Mouse (Mus musculus) thymus, adult 18-20 months (tissue): ENCODE results near the gene Il31ra.

Experiments used
- DNase-seq, 2 experiments: peaks; one replicate each; pipeline ENCODE4 v3.0.0; 2022; ENCODE audit warnings: mixed read lengths in 2 of 2

The Il31ra gene

DNA sequence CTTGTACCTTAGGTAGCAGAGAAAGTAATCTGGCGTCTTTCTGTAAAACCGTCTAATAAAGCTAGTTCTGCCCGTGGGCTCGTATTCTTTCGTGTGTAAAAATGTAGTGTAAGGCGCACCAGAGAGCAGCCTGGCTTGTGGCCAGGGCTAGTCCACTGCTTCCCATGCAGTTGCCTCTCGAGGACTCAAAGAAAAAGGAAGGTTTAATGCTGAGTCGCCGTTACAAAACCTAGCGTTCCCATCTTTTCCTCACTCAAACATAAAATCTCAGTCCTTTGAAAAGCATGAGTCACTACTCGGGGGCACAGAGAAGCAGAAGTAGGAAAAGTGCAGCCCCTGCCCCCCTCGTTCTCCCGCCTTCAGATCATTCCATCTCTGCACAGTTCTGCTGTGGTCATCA is 87.4 kb downstream of the Il31ra start:
- no peak for DNase-seq

GRCm38 (mm10) chr13:112505436-112505835 is 88.7 kb downstream of the Il31ra start:
- no peak for DNase-seq

DNA sequence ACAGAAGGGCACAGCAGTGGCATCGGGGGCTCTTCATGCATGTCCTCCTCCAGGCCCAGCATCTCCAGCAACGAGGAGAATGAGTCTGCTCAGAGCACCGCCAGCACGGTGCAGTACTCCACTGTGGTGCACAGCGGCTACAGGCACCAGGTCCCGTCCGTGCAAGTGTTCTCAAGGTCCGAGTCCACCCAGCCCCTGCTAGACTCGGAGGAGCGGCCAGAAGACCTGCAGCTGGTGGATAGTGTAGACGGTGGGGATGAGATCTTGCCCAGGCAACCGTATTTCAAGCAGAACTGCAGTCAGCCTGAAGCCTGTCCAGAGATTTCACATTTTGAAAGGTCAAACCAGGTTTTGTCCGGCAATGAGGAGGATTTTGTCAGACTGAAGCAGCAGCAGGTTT is 90.3 kb downstream of the Il31ra start:
- no peak for DNase-seq

DNA sequence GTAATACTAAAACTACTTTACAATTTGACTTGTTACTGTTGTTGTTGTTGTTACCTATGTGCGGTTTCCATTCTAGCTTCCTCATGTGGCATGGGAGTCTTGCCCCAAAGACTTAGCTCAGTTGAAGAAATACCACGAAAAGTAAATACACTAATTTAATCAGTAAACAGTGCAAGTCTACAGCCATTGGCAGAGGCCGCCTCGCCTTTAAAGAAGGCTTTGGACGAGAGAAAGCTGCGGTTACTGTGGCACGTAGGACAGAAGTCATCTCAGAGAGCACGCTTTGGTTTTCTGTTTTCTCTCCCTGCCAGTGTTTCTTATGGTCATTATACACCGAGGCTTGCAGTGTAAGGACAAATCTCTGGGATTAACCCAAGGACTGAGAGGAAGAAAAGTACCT is 93.7 kb downstream of the Il31ra start:
- DNase-seq, result no peak

- DNase-seq, result no peak
Observed at GRCm38 (mm10) chr13:112500027-112500426, 94.1 kb downstream of the Il31ra start.

DNA sequence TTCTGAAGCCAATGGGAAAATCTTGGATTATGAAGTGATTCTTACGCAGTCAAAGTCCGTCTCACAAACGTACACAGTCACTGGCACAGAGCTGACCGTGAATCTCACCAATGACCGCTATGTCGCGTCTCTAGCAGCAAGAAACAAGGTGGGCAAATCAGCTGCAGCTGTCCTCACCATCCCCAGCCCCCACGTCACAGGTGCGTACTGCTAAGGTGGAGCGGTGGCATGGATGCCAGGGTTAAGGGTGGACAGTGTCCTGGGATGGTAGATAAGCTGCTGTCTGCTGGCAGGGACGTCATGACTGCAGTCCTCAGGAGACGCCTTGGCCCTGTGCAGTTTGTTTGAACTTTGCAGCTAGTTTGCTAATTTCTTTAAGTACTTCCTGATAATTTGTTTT is 99.6 kb downstream of the Il31ra start:
- no peak for DNase-seq

- no peak for DNase-seq
Observed at GRCm38 (mm10) chr13:112492285-112492678, 101.9 kb downstream of the Il31ra start.

GRCm38 (mm10) chr13:112491636-112492284 is 102.4 kb downstream of the Il31ra start:
- DNase-seq, result no peak

DNA sequence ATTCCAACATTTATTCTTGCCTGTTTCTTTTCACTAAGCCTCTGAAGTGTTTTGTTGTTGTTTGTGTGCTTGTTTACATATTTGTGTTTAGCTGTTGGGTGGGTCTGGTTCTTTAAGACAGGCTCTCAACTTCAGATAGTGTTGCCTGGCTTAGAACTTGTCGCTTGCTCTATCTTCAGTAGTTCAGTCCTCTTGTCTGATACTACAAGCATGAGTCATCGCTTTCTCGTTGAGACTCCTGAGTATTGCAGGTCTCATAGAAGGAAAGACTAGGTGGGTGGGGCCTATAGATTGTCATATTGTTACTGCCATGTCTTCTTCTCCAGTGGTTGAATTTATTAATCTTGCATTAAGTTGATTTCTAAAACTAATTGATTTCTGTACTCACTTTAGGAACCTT is 104.1 kb downstream of the Il31ra start:
- no peak for DNase-seq

GRCm38 (mm10) chr13:112486676-112487075 is 107.5 kb downstream of the Il31ra start:
- DNase-seq, result no peak

DNA sequence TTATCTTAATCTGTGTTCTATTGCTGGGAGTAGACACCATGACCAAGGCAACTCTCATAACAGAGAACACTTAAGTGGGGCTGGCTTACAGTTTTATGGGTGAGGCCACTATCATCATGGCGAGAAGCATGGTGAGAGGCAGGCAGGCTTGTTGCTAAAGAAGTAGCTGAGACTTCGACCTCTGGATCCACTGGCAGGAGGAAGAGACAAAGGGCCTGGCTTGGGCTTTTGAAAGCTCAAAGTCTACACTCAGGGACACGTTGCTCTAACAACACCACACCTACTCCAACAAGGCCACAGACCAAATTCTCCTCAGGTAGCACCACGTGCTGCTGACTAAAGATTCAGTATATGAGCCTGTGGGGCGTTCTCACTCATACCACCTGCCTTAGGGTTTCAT is 107.9 kb downstream of the Il31ra start:
- no peak for DNase-seq

DNA sequence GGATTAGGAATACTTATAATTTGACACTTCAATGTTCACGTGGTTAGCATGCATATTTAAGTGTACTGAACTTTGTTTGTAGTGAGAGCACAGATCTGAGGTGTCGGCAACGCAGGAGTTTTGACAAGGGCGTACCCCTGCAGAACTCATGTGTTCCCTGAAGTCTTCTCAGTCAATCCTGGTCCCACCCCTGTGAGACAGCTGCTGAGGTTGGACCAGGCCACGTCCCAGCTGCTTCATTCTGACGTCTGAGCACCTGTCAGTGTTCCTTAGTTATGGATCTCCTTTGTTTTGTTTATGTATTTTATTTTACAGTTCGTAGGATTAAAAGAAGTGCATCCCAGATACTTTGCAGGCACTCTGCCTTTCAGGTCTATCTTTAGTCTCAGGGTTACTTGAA is 111.1 kb downstream of the Il31ra start:
- DNase-seq, result no peak

DNA sequence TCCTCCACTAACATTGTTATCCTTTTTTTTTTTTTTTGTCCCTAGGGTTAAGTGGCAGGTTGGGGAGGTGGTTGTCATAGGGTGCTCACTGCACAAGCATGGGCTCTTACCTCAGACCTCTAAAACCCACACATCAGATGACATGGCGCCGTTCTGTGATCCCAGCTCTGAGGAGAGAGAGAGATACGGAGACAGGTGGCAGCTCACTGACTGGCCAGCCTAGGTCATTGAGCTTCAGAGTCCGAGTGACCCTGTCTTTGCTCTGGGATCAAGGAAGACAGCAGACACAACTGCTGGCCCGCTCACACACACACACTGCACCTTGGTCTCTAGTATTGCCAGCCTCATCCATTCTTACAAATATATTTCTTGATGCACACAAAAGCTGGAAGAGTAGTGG is 111.6 kb downstream of the Il31ra start:
- no peak for DNase-seq

GRCm38 (mm10) chr13:112479926-112480325 is 114.2 kb downstream of the Il31ra start:
- no peak for DNase-seq

DNA sequence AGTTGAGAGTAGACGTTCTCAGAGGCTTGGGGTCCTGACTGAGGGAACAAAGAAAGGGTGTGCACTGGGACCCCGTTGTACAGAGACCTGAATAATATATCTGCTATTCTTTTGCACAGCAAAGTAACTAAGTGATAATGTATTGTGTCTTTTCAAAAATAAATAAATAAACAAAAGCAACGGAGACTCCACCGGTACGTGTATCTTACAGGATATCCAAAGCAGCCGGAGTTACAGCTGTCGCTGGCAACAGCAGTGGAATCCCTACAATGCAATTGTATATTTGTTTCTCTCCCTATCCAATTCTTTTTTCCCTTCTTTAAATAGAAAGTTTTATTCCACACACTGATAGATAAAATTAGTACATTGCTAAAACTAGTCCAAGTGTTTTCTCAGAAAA is 115.1 kb downstream of the Il31ra start:
- DNase-seq, result no peak

DNA sequence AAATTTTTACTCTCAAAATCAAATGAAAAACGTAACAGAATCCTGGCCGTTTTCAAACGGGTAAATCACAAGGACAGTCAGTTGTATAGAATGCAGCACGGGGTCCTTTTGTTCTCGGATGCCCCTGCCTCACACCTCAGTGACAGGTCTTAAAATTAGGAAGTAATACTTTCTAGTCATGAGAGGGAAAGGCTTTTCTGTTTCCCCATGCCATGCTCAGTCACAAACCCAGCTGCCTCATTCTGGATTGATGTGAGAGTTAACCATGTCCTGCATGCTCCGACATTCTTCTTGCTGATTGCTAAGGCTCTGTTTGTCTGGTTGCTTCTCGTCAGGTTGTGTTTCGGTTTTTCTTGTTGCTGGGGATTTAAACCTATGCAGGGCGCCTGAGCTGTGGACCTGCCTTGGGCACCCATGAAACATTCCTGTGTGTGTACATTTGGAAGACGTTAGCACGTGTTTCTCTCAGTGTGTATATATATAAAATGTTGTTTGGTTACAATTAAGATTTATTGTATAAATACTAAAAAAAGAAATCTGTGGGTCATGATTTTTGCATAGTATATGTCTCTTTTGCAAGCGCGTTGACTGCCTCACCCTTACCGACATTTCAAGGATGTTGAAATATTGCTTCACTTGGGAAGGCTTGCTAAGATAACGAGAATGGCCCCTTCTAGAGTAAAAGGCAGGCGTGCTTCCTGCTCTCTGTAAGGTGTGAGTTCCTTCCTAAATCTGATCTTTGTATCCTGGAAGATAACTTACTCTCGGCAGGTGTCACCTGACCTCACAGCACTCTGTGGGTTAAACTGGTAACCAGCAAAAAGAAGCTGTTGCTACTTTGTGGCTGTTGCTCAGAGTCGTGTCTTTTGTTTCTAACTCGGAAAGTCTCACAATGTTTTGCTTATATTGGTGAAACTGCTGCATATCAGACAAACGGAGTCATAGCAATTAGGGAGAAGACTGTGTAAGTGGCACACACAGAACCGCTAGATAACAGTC is 120.1 kb downstream of the Il31ra start:
- DNase-seq, result no peak

DNA sequence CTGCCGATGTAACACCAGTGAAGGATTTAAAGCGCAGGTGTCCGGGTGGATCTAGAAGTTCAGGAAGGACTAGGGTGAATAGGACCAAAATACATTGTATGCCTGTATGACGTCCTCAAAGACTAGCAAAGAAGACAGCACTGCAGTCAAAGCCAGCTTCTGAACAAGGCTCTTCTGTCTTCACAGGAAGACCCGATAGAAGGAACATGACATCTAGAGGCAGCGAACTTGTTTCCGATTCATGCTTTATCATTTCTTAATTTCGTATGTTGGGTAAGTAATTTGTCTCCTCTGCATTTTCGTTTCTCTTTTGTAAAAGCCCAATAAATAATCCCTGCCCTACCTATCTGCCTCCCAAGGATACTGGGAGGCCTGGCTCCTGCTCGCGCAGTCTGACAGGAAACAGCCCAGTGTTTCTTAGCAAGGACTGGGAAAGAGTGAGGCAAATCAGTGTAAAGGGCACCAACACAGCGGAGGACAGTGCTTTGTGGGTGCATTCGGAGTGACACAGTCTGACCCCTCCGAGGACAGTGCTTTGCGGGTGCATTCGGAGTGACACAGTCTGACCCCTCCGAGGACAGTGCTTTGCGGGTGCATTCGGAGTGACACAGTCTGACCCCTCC is 121.6 kb downstream of the Il31ra start:
- no peak for DNase-seq

DNA sequence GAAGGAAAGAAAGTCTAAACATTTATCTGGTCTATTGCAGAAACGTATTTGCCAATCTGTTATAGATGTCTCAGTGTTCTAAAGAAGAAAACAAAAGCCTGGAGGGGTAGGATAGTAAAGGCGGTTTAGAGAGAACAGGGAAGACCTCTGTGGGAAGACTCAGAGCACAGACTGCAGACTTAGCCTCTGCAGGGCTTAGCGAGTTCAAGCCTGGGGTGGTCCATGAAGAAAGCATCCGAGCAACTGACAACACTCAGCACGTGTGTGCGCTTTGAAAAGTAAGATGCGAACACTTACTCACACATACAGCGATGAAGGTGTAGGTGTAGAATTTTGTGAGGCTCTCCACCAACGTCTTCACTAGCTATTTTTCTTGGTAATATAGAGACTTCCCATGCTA is 123.0 kb downstream of the Il31ra start:
- DNase-seq, result no peak
